Mouse (Mus musculus) adrenal gland, postnatal 4 days (tissue): Measurements from ENCODE around the gene Gm20388. TPM values are rescaled to one million over a fixed set of nuclear protein-coding genes. Genes with fewer than 3 reads are reported as not detected.

ENCODE experiments used
- DNase-seq, 2 experiments: peaks; one replicate each; pipeline ENCODE4 v3.0.0; 2021 to 2022; ENCODE audit warnings: low spot score in 2 of 2, mixed read lengths in 2 of 2
- total RNA-seq, 2 experiments: library from RNA; stranded (reverse); gene quantifications; 2 replicates each; pipeline ENCODE4 v1.2.3; 2021

Gene Gm20388
- total RNA-seq, 2 experiments from 2014 or later = 8.8 TPM; not detected in 1

DNA sequence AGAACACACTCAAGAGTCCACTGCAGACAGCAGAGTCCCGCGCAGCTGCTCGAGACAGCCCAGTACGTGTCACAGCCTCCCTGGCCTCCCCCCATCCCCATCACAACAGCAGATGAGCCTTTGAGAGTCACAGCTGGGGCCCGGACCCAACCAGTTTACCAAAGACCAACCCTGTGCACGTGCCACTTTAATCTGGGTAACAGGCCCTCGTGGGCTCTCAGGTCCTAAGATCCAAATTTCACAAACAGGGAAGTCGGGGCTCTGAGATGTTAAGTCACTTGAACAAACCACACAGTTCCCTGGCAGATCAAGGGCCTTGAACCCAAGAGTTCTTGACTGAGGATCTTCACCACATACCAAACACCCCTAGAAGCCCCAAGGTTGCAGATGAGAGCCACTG lies 2010.9 kb downstream of the Gm20388 start:
- DNase-seq = no peak

- DNase-seq = no peak
Measured at GRCm38 (mm10) chr8:121922101-121922500, 2011.5 kb downstream of the Gm20388 start.

- no peak for DNase-seq
Measured at GRCm38 (mm10) chr8:121924681-121925080, 2014.0 kb downstream of the Gm20388 start.

GRCm38 (mm10) chr8:121925624-121926023 lies 2015.0 kb downstream of the Gm20388 start:
- DNase-seq = peak in 1 of 2 experiments; percentile 67

DNA sequence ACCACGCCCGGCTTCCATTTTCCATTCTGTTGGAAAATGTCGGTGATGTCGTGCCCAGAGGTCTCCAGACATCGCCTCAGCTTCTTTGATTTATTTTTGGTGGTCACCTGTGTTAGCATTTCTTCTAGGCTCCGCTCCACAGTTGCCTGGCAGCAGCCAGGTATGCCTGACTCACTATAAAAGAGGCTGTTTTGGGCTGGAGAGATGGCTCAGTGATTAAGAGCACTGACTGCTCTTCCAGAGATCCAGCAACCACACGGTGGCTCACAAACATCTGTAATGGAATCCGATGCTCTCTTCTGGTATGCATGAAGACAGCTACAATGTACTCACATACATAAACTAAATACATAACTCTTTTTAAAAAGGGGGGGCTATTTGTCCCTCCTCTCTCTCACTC lies 2015.6 kb downstream of the Gm20388 start:
- DNase-seq = no peak

- DNase-seq = no peak
Measured at GRCm38 (mm10) chr8:121927316-121927715, 2016.7 kb downstream of the Gm20388 start.

DNA sequence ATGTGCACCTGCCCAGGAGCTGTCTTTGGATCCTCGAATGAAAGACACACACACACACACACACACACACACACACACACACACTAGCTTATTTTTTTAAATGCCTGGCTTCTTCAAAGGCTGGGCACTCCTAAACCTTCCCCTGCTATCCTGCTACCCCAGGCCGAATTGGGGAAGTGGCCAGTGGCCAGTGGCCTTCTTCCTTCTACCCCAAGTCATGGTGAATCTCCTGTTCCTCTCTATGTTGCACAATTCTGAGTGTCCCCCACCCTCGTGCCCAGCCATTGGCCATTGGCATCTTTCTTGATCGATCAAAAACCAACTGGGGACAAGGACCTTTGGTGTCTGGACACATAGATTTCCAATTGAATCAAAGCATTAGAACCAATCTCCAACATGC lies 2019.4 kb downstream of the Gm20388 start:
- DNase-seq = no peak

- no peak for DNase-seq
Measured at GRCm38 (mm10) chr8:121931571-121931970, 2020.9 kb downstream of the Gm20388 start.

DNA sequence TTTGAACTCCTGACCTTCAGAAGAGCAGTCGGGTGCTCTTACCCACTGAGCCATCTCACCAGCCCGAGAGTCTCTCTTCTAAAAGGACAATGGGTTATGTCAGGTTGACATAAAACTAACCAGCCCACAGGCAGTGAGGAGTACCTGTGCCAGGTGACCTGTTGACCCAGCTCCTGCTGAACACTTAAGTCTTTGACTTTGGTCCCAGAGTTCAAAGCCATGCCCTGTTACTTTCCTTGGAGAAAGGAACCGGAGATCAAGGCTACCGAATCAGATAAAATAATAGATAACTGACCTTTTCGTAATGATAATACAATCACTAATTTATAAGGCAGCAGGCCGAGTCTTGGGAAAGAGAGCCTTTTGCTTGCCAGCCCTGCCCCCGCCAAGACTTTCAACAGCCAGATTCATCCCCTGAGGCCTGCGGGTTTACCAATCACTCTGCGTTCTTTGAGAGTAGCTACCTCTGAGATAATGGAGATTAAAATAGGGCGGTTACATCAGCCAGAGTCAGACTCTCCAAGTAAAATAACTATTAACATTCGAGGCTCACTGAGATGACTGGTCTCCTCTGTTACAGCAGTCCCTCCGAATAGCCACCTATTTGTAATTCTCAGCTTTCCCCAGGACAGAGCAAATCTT lies 2021.5 kb downstream of the Gm20388 start:
- no peak for DNase-seq

DNA sequence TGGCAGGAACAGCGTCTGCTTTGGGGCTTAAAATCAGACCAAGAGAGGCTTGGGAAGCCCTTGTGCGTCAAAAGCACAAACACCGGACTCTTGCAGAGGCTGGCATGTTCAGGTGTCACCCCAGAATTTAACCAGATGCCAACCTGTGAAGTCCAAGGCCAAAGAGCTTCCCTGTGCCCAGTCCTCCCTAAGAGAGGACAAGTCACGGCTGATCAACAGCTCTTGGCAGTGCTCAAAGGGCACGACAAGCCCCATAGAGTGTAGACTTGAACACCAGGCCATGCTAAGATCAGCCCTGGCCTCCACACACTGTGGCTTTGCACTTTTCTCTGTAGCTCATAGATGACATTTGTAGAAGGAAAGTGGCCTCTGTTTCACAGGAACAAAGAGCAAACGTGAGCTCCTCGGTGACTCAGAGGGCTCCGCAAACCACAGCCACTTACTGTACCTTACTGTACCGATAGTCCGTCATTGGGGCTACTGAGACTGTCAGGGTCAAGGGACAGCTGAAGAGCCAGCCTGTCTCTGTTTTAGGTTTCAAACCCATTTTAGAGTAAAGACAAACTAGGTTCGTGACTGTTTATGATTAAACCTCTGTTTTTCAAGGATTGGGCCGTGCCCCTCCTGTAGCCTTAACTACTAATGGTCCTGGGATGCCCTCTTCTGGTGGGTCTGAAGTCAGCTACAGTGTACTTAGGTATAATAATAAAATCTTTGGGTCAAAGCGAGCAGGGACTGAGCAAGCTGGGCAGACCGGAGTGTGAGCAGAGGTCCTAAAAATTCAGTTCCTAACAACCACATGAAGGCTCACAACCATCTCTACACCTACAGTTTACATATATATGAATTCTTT lies 2022.3 kb downstream of the Gm20388 start:
- DNase-seq = no peak

GRCm38 (mm10) chr8:121934506-121934905 lies 2023.9 kb downstream of the Gm20388 start:
- no peak for DNase-seq

DNA sequence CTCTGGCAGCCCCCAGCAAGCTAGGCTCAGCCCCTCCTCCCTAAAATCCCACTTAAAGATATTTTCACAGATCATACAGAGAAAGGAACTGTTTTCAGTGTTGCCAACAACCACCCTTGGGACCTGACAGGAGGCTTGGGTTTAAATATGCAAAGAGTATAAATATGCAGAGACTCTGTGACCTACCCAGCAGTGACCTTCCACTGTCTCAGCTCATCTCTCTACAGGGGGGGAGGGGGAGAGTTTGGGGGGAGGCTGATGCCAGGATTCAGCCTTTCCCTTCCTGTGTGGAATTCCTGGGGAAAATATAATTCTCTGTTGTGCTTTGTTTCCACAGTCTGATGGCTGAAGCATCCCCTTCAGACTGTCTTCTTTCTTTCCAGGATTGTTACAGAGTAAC lies 2024.3 kb downstream of the Gm20388 start:
- no peak for DNase-seq

DNA sequence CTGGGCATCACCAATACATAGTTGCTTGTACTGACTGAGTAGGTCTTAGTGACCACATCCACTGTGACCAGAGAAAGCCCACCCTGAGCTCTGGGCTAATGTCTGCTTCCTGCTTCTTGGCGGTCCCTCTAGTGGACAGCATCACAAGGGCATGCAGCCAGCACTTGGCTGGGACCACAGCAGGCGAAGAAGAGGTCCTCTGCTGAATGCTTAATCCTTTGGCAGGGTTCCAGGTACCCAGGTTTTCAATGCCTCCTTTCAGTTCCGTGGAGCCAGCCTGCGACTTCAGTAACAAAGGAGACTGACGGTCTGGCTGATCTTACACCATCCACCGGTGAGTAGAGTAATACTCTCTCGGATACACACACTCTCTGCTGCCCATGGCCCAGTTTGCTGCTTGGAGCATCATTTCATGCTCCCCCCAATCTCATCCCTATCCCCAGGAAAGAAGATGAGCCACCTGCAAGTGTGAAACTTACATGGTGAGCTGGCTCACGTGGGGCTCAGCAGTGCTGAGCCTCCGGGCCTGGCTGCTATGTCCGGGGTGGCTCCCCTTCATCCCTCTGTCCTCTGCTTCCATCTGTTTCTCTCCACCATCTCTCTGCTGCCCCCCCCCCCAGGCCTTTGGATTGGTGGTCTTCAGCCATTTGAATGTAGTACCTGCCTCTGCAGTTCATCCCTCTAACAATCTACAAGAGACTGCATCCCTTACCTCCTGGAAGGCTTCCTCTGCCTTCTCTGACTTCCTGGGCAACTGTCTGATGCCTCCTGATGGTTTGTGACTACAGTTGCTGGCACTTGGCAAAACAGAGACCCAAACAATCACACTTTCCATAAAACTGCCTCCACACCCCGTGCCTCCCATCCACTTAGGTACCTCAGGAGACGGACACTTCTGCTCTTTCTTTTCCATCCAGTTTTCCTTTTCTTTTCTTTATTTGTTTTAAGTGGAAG lies 2025.0 kb downstream of the Gm20388 start:
- no peak for DNase-seq

GRCm38 (mm10) chr8:121936391-121936790 lies 2025.8 kb downstream of the Gm20388 start:
- no peak for DNase-seq

DNA sequence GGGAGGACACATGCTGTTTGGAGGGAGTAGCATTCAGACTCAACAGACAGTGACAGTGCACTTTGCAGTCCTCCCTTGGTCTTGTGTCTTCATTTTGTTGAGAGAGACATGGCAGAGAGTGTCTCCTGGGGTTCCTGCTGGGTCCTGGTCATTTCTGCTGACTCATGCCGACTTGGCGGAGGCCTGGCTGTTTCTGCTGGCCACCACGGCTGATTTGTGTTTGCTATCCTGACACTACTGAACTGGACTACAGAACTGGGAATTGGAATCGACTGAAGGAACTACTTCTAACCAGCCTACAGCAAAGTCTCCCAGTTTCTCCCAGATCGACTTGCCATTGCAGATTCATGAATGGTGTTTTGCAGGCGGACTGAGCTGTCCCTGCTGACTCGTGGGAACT lies 2028.1 kb downstream of the Gm20388 start:
- no peak for DNase-seq

DNA sequence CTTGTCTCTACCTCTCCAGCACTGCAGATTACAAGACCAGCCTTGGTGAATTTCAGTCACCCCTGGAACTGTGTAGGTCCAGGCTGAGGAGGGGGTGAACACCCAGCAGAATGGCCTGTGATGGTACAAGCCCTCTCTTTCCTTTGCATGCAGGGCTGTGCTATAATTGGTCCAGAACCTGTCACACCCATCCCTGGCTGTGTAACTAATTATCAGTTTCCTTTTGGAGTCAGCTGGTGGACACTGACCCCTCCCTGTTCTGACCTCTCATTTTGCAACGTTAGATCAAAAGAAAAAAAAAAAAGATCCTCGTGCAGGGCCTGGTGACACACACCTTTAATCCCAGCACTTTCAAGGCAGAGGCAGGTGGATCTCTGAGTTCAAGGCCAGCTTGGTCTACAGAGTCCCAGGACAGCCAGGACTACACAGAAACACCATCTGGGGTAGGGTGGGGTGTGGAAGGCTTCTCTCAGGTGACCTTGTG lies 2032.5 kb downstream of the Gm20388 start:
- no peak for DNase-seq

GRCm38 (mm10) chr8:121943716-121944115 lies 2033.1 kb downstream of the Gm20388 start:
- DNase-seq = no peak

- DNase-seq = no peak
Measured at GRCm38 (mm10) chr8:121944831-121945230, 2034.2 kb downstream of the Gm20388 start, which contains the start of gene Car5a. Gene Car5a (minus strand): TSS chr8:121944904.

- DNase-seq = no peak
Measured at GRCm38 (mm10) chr8:121946351-121946750, 2035.7 kb downstream of the Gm20388 start.

DNA sequence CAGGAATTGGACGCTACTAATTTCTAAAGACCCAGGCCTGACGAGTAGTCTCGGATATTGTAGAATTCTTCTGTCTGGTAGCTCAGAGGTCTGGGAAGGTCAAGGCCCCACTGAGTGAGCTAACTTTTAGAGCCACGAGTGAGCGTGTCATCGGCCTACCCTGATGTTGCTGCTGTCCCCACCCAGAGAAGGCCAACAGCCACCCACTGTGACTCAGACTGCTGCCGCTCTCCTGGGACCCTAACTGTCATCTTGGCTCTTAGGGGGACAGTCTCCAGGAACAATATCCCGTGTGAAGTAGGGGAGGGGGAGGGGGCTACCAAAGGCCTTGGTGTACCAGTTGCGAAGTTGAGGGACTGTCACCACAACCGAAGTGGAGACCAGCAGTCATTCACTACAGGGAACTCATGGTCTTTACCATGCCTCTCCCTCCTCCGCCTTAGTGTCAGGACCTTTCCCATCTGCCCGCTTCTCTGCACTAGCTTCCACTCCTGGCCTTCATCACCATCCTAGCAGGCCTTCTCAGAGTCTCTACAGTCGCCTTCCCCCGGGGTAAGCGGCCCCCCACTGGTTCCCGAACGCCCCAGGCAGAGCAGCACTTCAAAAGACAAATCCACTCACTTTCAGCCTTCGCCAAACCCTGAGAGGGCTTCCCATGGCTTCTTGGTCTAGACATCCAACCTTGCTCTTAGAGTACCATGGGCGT lies 2036.6 kb downstream of the Gm20388 start:
- no peak for DNase-seq

DNA sequence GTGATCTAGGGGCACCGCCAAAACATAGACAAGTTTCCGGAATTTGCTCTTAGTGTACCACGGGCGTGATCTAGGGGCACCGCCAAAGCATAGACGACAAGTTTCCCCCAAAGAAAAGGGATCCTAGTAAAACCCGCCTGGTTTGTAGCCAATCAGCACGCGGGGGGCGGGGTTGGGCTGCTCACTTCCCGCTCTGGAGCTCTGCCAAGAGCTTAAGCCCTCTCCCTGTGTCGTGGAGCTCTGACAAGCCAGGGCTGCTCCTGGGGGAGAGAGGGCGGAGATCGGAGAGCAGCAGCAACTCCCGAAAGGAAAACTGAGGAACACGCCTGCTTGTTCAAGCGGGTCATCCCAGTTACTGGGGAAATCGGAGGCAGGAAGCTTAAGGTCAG lies 2037.1 kb downstream of the Gm20388 start:
- DNase-seq = peak; percentile 66 to 79
